Mouse (Mus musculus) brain, embryonic 14.5 days (tissue): ENCODE results near the gene Tpbg.

ENCODE experiments used
- CTCF ChIP-seq: fragments of 200-500 bp; IDR thresholded peaks from 2 replicates; pipeline ENCODE4 v1.5.1; 2012; ENCODE audit warnings: inconsistent platforms, mild to moderate bottlenecking, moderate library complexity, borderline replicate concordance; ENCODE audit not compliant: insufficient read depth, insufficient read length; ENCODE audit errors: extremely low read depth
- POLR2A ChIP-seq: fragments of 200-500 bp; IDR thresholded peaks from 2 replicates; pipeline ENCODE4 v1.6.1; 2012; ENCODE audit warnings: mild to moderate bottlenecking, inconsistent platforms, borderline replicate concordance; ENCODE audit not compliant: poor library complexity, insufficient read depth, insufficient read length, severe bottlenecking; ENCODE audit errors: extremely low read depth

DNA sequence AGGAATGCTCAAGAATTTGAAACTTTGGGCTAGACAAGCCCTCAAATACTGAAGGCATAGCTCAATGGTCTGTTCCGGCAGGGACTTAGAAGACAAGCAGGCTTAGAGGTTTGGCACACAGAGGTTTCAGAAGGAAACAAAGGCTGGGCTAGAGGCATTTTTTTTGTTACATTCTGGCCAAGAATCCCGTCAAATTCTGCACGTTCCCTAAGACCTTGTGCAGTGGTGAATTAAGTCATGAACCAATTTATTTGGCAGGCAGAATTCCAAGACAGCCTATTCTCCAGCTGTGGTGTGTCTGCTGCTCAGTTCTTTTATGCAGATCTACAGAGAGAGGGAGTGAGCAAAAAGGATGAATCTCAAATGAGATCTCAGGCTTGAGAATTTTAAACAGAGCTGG is 2.6 kb upstream of the Tpbg start:
- TF ChIP-seq POLR2A, result no peak
- no peak for TF ChIP-seq CTCF
